Mouse (Mus musculus) intestine, embryonic 15.5 days (tissue): ENCODE measurements at regions not wholly inside any gene's neighbourhood (a gene's known extent, or its start where the extent isn't known, plus 50 kb on each side); places are given as distances from the start of the nearest gene placed in this dataset.

Experiments used
- ATAC-seq: fragments of 200-750 bp; cut with Nextera tagmentation; 2 replicates; pipeline ENCODE4 v1.8.0; 2017; ENCODE audit warnings: moderate TSS enrichment, moderate library complexity
- H3K27ac ChIP-seq: fragments of 300-500 bp; sonication (generic); 2 replicates; pipeline ENCODE4 v1.5.1; 2015; ENCODE audit warnings: mild to moderate bottlenecking, inconsistent platforms
- H3K27me3 ChIP-seq: fragments of 300-500 bp; sonication (generic); replicated peaks from 2 replicates; pipeline ENCODE4 v1.6.1; 2015; ENCODE audit warnings: inconsistent platforms
- H3K36me3 ChIP-seq: fragments of 300-500 bp; sonication (generic); 2 replicates; pipeline ENCODE4 v1.6.1; 2015; ENCODE audit warnings: inconsistent platforms
- H3K4me1 ChIP-seq: fragments of 300-500 bp; sonication (generic); replicated peaks from 2 replicates; pipeline ENCODE4 v1.6.1; 2015; ENCODE audit warnings: inconsistent platforms
- H3K4me2 ChIP-seq: fragments of 300-500 bp; sonication (generic); replicated peaks from 2 replicates; pipeline ENCODE4 v1.6.1; 2015; ENCODE audit warnings: mild to moderate bottlenecking, inconsistent platforms
- H3K4me3 ChIP-seq: fragments of 300-500 bp; sonication (generic); replicated peaks from 2 replicates; pipeline ENCODE4 v1.5.1; 2015; ENCODE audit warnings: inconsistent platforms
- H3K9ac ChIP-seq: fragments of 300-500 bp; sonication (generic); 2 replicates; pipeline ENCODE4 v1.6.1; 2015; ENCODE audit warnings: inconsistent platforms
- H3K9me3 ChIP-seq: fragments of 300-500 bp; sonication (generic); 2 replicates; pipeline ENCODE4 v1.6.1; 2016; ENCODE audit warnings: inconsistent platforms
- WGBS: fragments of 180-500 bp; shearing (Covaris S2); methylation state at CpG from one replicate; pipeline ENCODE4 v1.1.7; 2015; 5-methylcytosine and 5-hydroxymethylcytosine counted together

GRCm38 (mm10) chr12:99643016-99643415 lies 79.6 kb upstream of the Foxn3 start:
- Histone ChIP-seq H3K4me3 (no peak overlapping the region), H3K36me3 (no peaks in the 10 kb centered on the region), H3K27ac (no peak overlapping the region), H3K9me3 (no peaks in the 10 kb centered on the region), H3K4me1 (no peaks in the 10 kb centered on the region), H3K27me3 (no peaks in the 10 kb centered on the region), H3K4me2 (no peak overlapping the region), H3K9ac (no peak overlapping the region)
- 95% methylated on average over 16 of the region's 16 CpGs for WGBS
- no peak for ATAC-seq

- H3K27me3 ChIP-seq, result no peaks in the 10 kb centered on the region
- no peak overlapping the region for H3K4me3 ChIP-seq
- no peak overlapping the region for H3K4me2 ChIP-seq
- no peaks in the 10 kb centered on the region for H3K4me1 ChIP-seq
- no peak overlapping the region for H3K9ac ChIP-seq
- H3K27ac ChIP-seq, result no peak overlapping the region
- H3K36me3 ChIP-seq, result no peaks in the 10 kb centered on the region
- no peak for ATAC-seq
- WGBS, result 82% methylated on average over 7 of the region's 7 CpGs
- no peaks in the 10 kb centered on the region for H3K9me3 ChIP-seq
Measured at GRCm38 (mm10) chr12:99642131-99642895, 78.9 kb upstream of the Foxn3 start.

- WGBS, result 60% methylated on average over 7 of the region's 9 CpGs
- Histone ChIP-seq H3K4me1 (no peaks in the 10 kb centered on the region), H3K9me3 (no peaks in the 10 kb centered on the region), H3K9ac (no peak overlapping the region), H3K36me3 (no peaks in the 10 kb centered on the region), H3K4me2 (peak overlapping the region; percentile 28), H3K27ac (no peak overlapping the region), H3K4me3 (no peak overlapping the region), H3K27me3 (no peaks in the 10 kb centered on the region)
- ATAC-seq, result no peak
Measured at GRCm38 (mm10) chr12:99641278-99641677, 77.9 kb upstream of the Foxn3 start.

- Histone ChIP-seq H3K27ac (no peak overlapping the region), H3K9ac (no peak overlapping the region), H3K4me2 (peak overlapping the region; percentile 28), H3K4me3 (no peak overlapping the region), H3K36me3 (no peaks in the 10 kb centered on the region), H3K9me3 (no peaks in the 10 kb centered on the region), H3K27me3 (no peaks in the 10 kb centered on the region), H3K4me1 (no peaks in the 10 kb centered on the region)
- WGBS, result 32% methylated on average over 18 of the region's 18 CpGs
- ATAC-seq, result no peak
Measured at GRCm38 (mm10) chr12:99640214-99641151, 77.1 kb upstream of the Foxn3 start.

- Histone ChIP-seq H3K27me3 (no peaks in the 10 kb centered on the region), H3K27ac (no peak overlapping the region), H3K36me3 (no peaks in the 10 kb centered on the region), H3K9me3 (no peaks in the 10 kb centered on the region), H3K4me3 (no peak overlapping the region), H3K4me2 (no peak overlapping the region), H3K4me1 (no peaks in the 10 kb centered on the region), H3K9ac (no peak overlapping the region)
- no peak for ATAC-seq
- 46% methylated on average over 8 of the region's 8 CpGs for WGBS
Measured at GRCm38 (mm10) chr12:99639847-99640213, 76.4 kb upstream of the Foxn3 start.

GRCm38 (mm10) chr12:99639118-99639517 lies 75.7 kb upstream of the Foxn3 start:
- no peaks in the 10 kb centered on the region for H3K27me3 ChIP-seq
- ATAC-seq, result no peak
- no peaks in the 10 kb centered on the region for H3K9me3 ChIP-seq
- H3K4me1 ChIP-seq, result no peaks in the 10 kb centered on the region
- H3K27ac ChIP-seq, result no peak overlapping the region
- H3K36me3 ChIP-seq, result no peaks in the 10 kb centered on the region
- no peak overlapping the region for H3K9ac ChIP-seq
- H3K4me3 ChIP-seq, result no peak overlapping the region
- no peak overlapping the region for H3K4me2 ChIP-seq
- WGBS, result 83% methylated on average over 3 of the region's 3 CpGs

- no peak overlapping the region for H3K9ac ChIP-seq
- no peak for ATAC-seq
- no peak overlapping the region for H3K27ac ChIP-seq
- WGBS, result 78% methylated on average over 5 of the region's 5 CpGs
- no peak overlapping the region for H3K4me2 ChIP-seq
- H3K4me1 ChIP-seq, result no peaks in the 10 kb centered on the region
- H3K9me3 ChIP-seq, result no peaks in the 10 kb centered on the region
- H3K36me3 ChIP-seq, result no peaks in the 10 kb centered on the region
- no peaks in the 10 kb centered on the region for H3K27me3 ChIP-seq
- no peak overlapping the region for H3K4me3 ChIP-seq
Measured at GRCm38 (mm10) chr12:99637986-99638385, 74.6 kb upstream of the Foxn3 start.

- H3K9me3 ChIP-seq, result no peaks in the 10 kb centered on the region
- no peaks in the 10 kb centered on the region for H3K4me1 ChIP-seq
- no peak overlapping the region for H3K9ac ChIP-seq
- H3K4me2 ChIP-seq, result no peak overlapping the region
- no peak overlapping the region for H3K27ac ChIP-seq
- ATAC-seq, result no peak
- 86% methylated on average over 3 of the region's 3 CpGs for WGBS
- H3K36me3 ChIP-seq, result no peaks in the 10 kb centered on the region
- H3K4me3 ChIP-seq, result no peak overlapping the region
- H3K27me3 ChIP-seq, result 0 out of 2 replicates have a peak, but pooled peaks cover 3% of the 10 kb centered on the region
Measured at GRCm38 (mm10) chr12:99636234-99636633, 72.9 kb upstream of the Foxn3 start.

- Histone ChIP-seq H3K9me3 (no peaks in the 10 kb centered on the region), H3K4me3 (no peak overlapping the region), H3K4me1 (no peaks in the 10 kb centered on the region), H3K9ac (no peak overlapping the region), H3K27ac (no peak overlapping the region), H3K4me2 (no peak overlapping the region), H3K36me3 (no peaks in the 10 kb centered on the region), H3K27me3 (0 out of 2 replicates have a peak, but pooled peaks cover 3% of the 10 kb centered on the region)
- 68% methylated on average over 4 of the region's 4 CpGs for WGBS
- no peak for ATAC-seq
Measured at GRCm38 (mm10) chr12:99635361-99635760, 72.0 kb upstream of the Foxn3 start.

- Histone ChIP-seq H3K4me1 (no peaks in the 10 kb centered on the region), H3K4me2 (no peak overlapping the region), H3K36me3 (no peaks in the 10 kb centered on the region), H3K9ac (no peak overlapping the region), H3K4me3 (no peak overlapping the region), H3K27ac (no peak overlapping the region), H3K9me3 (no peaks in the 10 kb centered on the region), H3K27me3 (0 out of 2 replicates have a peak, but pooled peaks cover 3% of the 10 kb centered on the region)
- WGBS, result 92% methylated on average over 4 of the region's 4 CpGs
- ATAC-seq, result no peak
Measured at GRCm38 (mm10) chr12:99634726-99635125, 71.3 kb upstream of the Foxn3 start.

GRCm38 (mm10) chr12:99633678-99634077 lies 70.3 kb upstream of the Foxn3 start:
- Histone ChIP-seq H3K4me1 (no peaks in the 10 kb centered on the region), H3K9ac (no peak overlapping the region), H3K27ac (no peak overlapping the region), H3K4me3 (no peak overlapping the region), H3K36me3 (no peaks in the 10 kb centered on the region), H3K9me3 (no peaks in the 10 kb centered on the region), H3K27me3 (0 out of 2 replicates have a peak, but pooled peaks cover 3% of the 10 kb centered on the region), H3K4me2 (no peak overlapping the region)
- 85% methylated on average over 10 of the region's 10 CpGs for WGBS
- ATAC-seq, result no peak

- Histone ChIP-seq H3K4me1 (0 out of 2 replicates have a peak, but pooled peaks cover 2% of the 10 kb centered on the region), H3K9me3 (no peaks in the 10 kb centered on the region), H3K9ac (no peak overlapping the region), H3K27ac (no peak overlapping the region), H3K36me3 (no peaks in the 10 kb centered on the region), H3K4me3 (no peak overlapping the region), H3K27me3 (peaks cover 10% of the 10 kb centered on the region), H3K4me2 (no peak overlapping the region)
- 90% methylated on average over 6 of the region's 6 CpGs for WGBS
- no peak for ATAC-seq
Measured at GRCm38 (mm10) chr12:99632988-99633387, 69.6 kb upstream of the Foxn3 start.
